Mouse (Mus musculus) CH12.LX (cell line): ENCODE results near the gene Ier2. TPM values are rescaled to one million over a fixed set of nuclear protein-coding genes. Genes with fewer than 3 reads are reported as not detected.
A peak's percentile ranks its signal among the peaks of the same experiment; 100 is the strongest.

ENCODE experiments used
- DNase-seq: peaks from one replicate; pipeline ENCODE4 v3.0.0-alpha.2; 2013; ENCODE audit errors: extremely low read depth
- H3K27ac ChIP-seq: 2 replicates; pipeline ENCODE4 v1.5.1; 2012; ENCODE audit warnings: low read depth, mild to moderate bottlenecking, control low read depth, moderate library complexity; ENCODE audit not compliant: insufficient read depth
- H3K27me3 ChIP-seq: replicated peaks from 2 replicates; pipeline ENCODE3; 2012; ENCODE audit warnings: inconsistent platforms
- H3K36me3 ChIP-seq, 2 experiments: replicated peaks in 1 of 2; 2 replicates each; pipeline versions ENCODE3 to v1.6.1; 2012; ENCODE audit warnings: inconsistent platforms in 1 of 2, low read length in 1 of 2, mild to moderate bottlenecking in 1 of 2, mixed read lengths in 1 of 2, moderate library complexity in 1 of 2; ENCODE audit not compliant: control insufficient read depth in 1 of 2, insufficient read depth in 1 of 2
- H3K4me1 ChIP-seq, 2 experiments: 2 replicates each; pipeline ENCODE4 v1.6.1; 2012; ENCODE audit warnings: inconsistent platforms in 1 of 2, moderate library complexity in 1 of 2; ENCODE audit not compliant: insufficient read depth in 2 of 2, control insufficient read depth in 1 of 2
- H3K4me2 ChIP-seq: 2 replicates; pipeline ENCODE4 v1.6.1; 2012; ENCODE audit warnings: low read depth, mild to moderate bottlenecking, control low read depth; ENCODE audit not compliant: poor library complexity, insufficient read depth, severe bottlenecking
- H3K4me3 ChIP-seq, 3 experiments: fragments of 150-350 bp in 1 of 3; sonication (generic) in 1 of 3; replicated peaks in 1 of 3; 2 replicates each; pipeline versions ENCODE3 to v1.5.1; 2011 to 2012; ENCODE audit warnings: low read depth in 2 of 3, low read length in 2 of 3, mild to moderate bottlenecking in 2 of 3, moderate library complexity in 2 of 3, control low read depth in 1 of 3, improper control_type of control experiment in 1 of 3, inconsistent platforms in 1 of 3, mixed read lengths in 1 of 3; ENCODE audit not compliant: poor library complexity in 1 of 3
- H3K79me2 ChIP-seq: replicated peaks from 2 replicates; pipeline ENCODE4 v1.6.1; 2012; ENCODE audit warnings: mild to moderate bottlenecking, moderate library complexity; ENCODE audit not compliant: control insufficient read depth, poor library complexity, insufficient read depth, severe bottlenecking; ENCODE audit errors: extremely low read depth
- H3K9ac ChIP-seq: 2 replicates; pipeline ENCODE4 v1.6.1; 2012; ENCODE audit warnings: low read depth, mild to moderate bottlenecking, control low read depth, moderate library complexity; ENCODE audit not compliant: insufficient read depth
- H3K9me3 ChIP-seq: replicated peaks from 2 replicates; pipeline ENCODE3; 2012; ENCODE audit warnings: low read length, inconsistent platforms, mixed read lengths
- CHD2 ChIP-seq: IDR thresholded peaks from 2 replicates; pipeline ENCODE4 v1.6.1; 2011; ENCODE audit warnings: low read length, improper control_type of control experiment
- CTCF ChIP-seq, 2 experiments: IDR thresholded peaks in 1 of 2; conservative IDR thresholded peaks in 1 of 2; 2 replicates each; pipeline ENCODE4 v1.5.1; 2011 to 2012; ENCODE audit warnings: low read depth in 2 of 2, low read length in 2 of 2, improper control_type of control experiment in 1 of 2, inconsistent platforms in 1 of 2, mild to moderate bottlenecking in 1 of 2, moderate library complexity in 1 of 2
- E2F4 ChIP-seq: IDR thresholded peaks from 2 replicates; pipeline ENCODE4 v1.6.1; 2011; ENCODE audit warnings: low read depth, low read length, improper control_type of control experiment; ENCODE audit not compliant: insufficient replicate concordance
- ELF1 ChIP-seq: IDR thresholded peaks from 2 replicates; pipeline ENCODE4 v1.6.1; 2014; ENCODE audit warnings: low read depth, mild to moderate bottlenecking, inconsistent platforms, low read length, improper control_type of control experiment
- EP300 ChIP-seq: IDR thresholded peaks from 2 replicates; pipeline ENCODE4 v1.6.1; 2011; ENCODE audit warnings: low read length, improper control_type of control experiment
- MEF2A ChIP-seq: IDR thresholded peaks from 2 replicates; pipeline ENCODE4 v1.6.1; 2014; ENCODE audit warnings: low read depth, mild to moderate bottlenecking, inconsistent platforms, low read length, improper control_type of control experiment, borderline replicate concordance
- NELFE ChIP-seq: IDR thresholded peaks from 2 replicates; pipeline ENCODE4 v1.6.1; 2011; ENCODE audit warnings: low read depth, low read length, improper control_type of control experiment
- PAX5 ChIP-seq: IDR thresholded peaks from 2 replicates; pipeline ENCODE4 v1.6.1; 2012; ENCODE audit warnings: low read length, inconsistent platforms, mixed read lengths
- POLR2AphosphoS2 ChIP-seq: IDR thresholded peaks from 2 replicates; pipeline ENCODE4 v1.6.1; 2011; ENCODE audit warnings: low read depth, low read length, improper control_type of control experiment
- RAD21 ChIP-seq: IDR thresholded peaks from 2 replicates; pipeline ENCODE4 v1.6.1; 2011; ENCODE audit warnings: low read depth, mild to moderate bottlenecking, low read length, improper control_type of control experiment, moderate library complexity
- RCOR1 ChIP-seq: conservative IDR thresholded peaks from 2 replicates; pipeline ENCODE4 v1.6.1; 2012; ENCODE audit warnings: low read depth, mild to moderate bottlenecking, inconsistent platforms, low read length, improper control_type of control experiment
- SMC3 ChIP-seq: IDR thresholded peaks from 2 replicates; pipeline ENCODE4 v1.6.1; 2011; ENCODE audit warnings: low read depth, low read length, improper control_type of control experiment
- TBP ChIP-seq: conservative IDR thresholded peaks from 2 replicates; pipeline ENCODE4 v1.6.1; 2011; ENCODE audit warnings: low read depth, low read length, improper control_type of control experiment
- UBTF ChIP-seq: IDR thresholded peaks from 2 replicates; pipeline ENCODE4 v1.6.1; 2012; ENCODE audit warnings: low read depth, mild to moderate bottlenecking, inconsistent platforms, low read length, improper control_type of control experiment, moderate library complexity
- ZC3H11A ChIP-seq: IDR thresholded peaks from 2 replicates; pipeline ENCODE4 v1.6.1; 2012; ENCODE audit warnings: low read depth, mild to moderate bottlenecking, inconsistent platforms, low read length, improper control_type of control experiment
- ZKSCAN1 ChIP-seq: IDR thresholded peaks from 2 replicates; pipeline ENCODE4 v1.6.1; 2012; ENCODE audit warnings: low read depth, inconsistent platforms, low read length, improper control_type of control experiment, borderline replicate concordance
- ZMIZ1 ChIP-seq: IDR thresholded peaks from 2 replicates; pipeline ENCODE4 v1.6.1; 2012; ENCODE audit warnings: low read depth, mild to moderate bottlenecking, inconsistent platforms, low read length, improper control_type of control experiment
- dilution Hi-C: fragments of 300-500 bp; cut with MboI; formaldehyde crosslinking; loops from 2 replicates; pipeline ENCODE4 v1.14.3; 2020; ENCODE audit warnings: low sequenced_read_pairs; ENCODE audit not compliant: extremely low pct_unique_long_range_greater_than_20kb, extremely low pct_ligation_motif_present
- in situ Hi-C: fragments of 300-500 bp; cut with MboI; formaldehyde crosslinking; loops from 3 replicates; pipeline ENCODE4 v1.14.3; 2019; ENCODE audit warnings: low sequenced_read_pairs, low pct_ligation_motif_present, low pct_unique_long_range_greater_than_20kb, mixed read lengths
- polyA plus RNA-seq: library from polyadenylated mRNA; unstranded; fragments of >175 nt; gene quantifications from 2 replicates; pipeline ENCODE4 v1.2.1, GENCODE M21; 2012; ENCODE audit warnings: low read depth; ENCODE audit not compliant: insufficient read length
- total RNA-seq, 2 experiments: library from RNA; depleted of rRNA; stranded (reverse); fragments of 300-350 nt in 1 of 2; fragments of >200 nt in 1 of 2; gene quantifications; 2 replicates each; pipeline ENCODE4 v1.2.3; 2012 to 2014

The Ier2 gene
- total and polyA plus RNA-seq, 3 experiments: 26.3 to 35.4 (median 30.3) TPM

DNA sequence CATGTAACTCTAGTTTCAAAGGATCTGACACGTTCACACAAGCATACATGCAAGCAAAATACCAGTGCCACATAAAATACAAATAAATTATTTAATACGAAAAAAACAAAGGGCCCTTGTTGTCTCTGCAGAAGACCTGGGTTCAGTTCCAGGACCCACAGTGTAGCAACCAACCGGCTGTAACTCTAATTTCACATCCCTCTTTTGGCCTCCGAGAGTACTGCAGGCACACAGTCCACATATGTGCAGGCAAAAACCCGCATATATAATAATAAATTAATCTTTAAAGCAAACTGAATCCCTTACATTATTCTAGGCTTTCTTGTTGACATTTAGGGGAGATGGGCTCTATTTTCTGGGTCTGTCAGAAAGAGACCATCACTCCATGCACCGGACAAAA lies 15.9 kb downstream of the Ier2 start:
- peaks cover 10 to 21% of the 10 kb centered on the region in 2 experiments for H3K4me1 ChIP-seq
- H3K27me3 ChIP-seq: no peaks in the 10 kb centered on the region
- H3K79me2 ChIP-seq: no peaks in the 10 kb centered on the region
- in situ Hi-C loops: no loop called here
- H3K27ac ChIP-seq: no peak overlapping the region
- H3K9me3 ChIP-seq: no peaks in the 10 kb centered on the region
- no peak overlapping the region for H3K4me3 ChIP-seq
- no peaks in the 10 kb centered on the region for H3K36me3 ChIP-seq
- H3K9ac ChIP-seq: no peak overlapping the region
- no peak overlapping the region for H3K4me2 ChIP-seq
- DNase-seq: no peak
- dilution Hi-C loops: no loop called here
- TF ChIP-seq UBTF (no peak), POLR2AphosphoS2 (no peak), RAD21 (no peak), CTCF (conservative IDR thresholded peaks at IDR 0.05 in 1 of 2, IDR thresholded peaks at IDR 0.05 in 1 of 2; ENCODE audit: low read depth in 2 of 2, low read length in 2 of 2) (peak in 1 of 2 experiments; percentile 48; a peak in 3 of 4 replicates), CHD2 (no peak), RCOR1 (no peak), ZMIZ1 (no peak), SMC3 (no peak), NELFE (no peak)

DNA sequence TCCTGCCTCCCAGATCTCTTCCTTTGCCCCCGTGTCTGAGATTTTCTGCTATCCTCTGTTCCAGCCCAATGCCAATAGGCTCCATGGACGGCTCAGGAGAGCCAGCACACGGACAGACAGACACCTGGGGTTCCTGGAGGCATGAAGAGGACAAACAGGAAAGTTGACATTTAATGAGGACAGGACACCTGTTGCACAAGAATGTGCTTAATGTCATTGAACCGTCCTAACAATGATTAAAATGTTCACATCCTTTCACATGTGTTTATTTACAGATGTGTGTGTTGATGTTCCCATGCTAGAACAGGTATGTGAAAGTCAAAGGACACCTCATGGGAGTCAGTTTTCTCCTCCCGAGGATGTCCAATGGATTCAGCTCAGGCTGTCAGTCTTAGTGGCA lies 19.6 kb downstream of the Ier2 start:
- no peak overlapping the region for H3K27ac ChIP-seq
- no peak for DNase-seq
- no peaks in the 10 kb centered on the region for H3K9me3 ChIP-seq
- no peak overlapping the region for H3K4me3 ChIP-seq
- dilution Hi-C loops: no loop called here
- no peaks in the 10 kb centered on the region for H3K79me2 ChIP-seq
- H3K4me2 ChIP-seq: no peak overlapping the region
- H3K36me3 ChIP-seq: no peaks in the 10 kb centered on the region
- peaks cover 9 to 31% of the 10 kb centered on the region in 2 experiments for H3K4me1 ChIP-seq
- no peaks in the 10 kb centered on the region for H3K27me3 ChIP-seq
- TF ChIP-seq MEF2A (no peak), TBP (no peak), EP300 (no peak), ELF1 (no peak), RAD21 (no peak), SMC3 (no peak), CHD2 (no peak), UBTF (no peak), NELFE (no peak), ZKSCAN1 (no peak), PAX5 (no peak), E2F4 (no peak), ZC3H11A (no peak), CTCF (conservative IDR thresholded peaks at IDR 0.05 in 1 of 2, IDR thresholded peaks at IDR 0.05 in 1 of 2; ENCODE audit: low read depth in 2 of 2, low read length in 2 of 2) (no peak)
- in situ Hi-C loops: no loop called here
- no peak overlapping the region for H3K9ac ChIP-seq
